Mouse (Mus musculus) cerebellum, adult 2 months (tissue): ENCODE measurements around the gene Kctd21. TPM values are rescaled to one million over a fixed set of nuclear protein-coding genes. Genes with fewer than 3 reads are reported as not detected.
A peak's percentile ranks its signal among the peaks of the same experiment; 100 is the strongest.

Source experiments
- DNase-seq, 2 experiments: peaks; one replicate each; pipeline ENCODE4 v3.0.0; 2021
- H3K27ac ChIP-seq: fragments of 200-500 bp; 2 replicates; pipeline ENCODE4 v1.5.1; 2012; ENCODE audit warnings: low read length, control low read depth, inconsistent platforms; ENCODE audit not compliant: insufficient read depth
- H3K27me3 ChIP-seq: fragments of 200-500 bp; 2 replicates; pipeline ENCODE4 v1.6.1; 2012; ENCODE audit warnings: inconsistent platforms, mild to moderate bottlenecking, low read length, moderate library complexity; ENCODE audit not compliant: control insufficient read depth, insufficient read depth
- H3K4me1 ChIP-seq: fragments of 200-500 bp; 2 replicates; pipeline ENCODE4 v1.6.1; 2011; ENCODE audit warnings: low read length; ENCODE audit not compliant: control insufficient read depth, insufficient read depth
- H3K4me3 ChIP-seq: fragments of 200-500 bp; replicated peaks from 2 replicates; pipeline ENCODE3; 2011; ENCODE audit warnings: mild to moderate bottlenecking, low read depth, low read length, control low read depth; ENCODE audit not compliant: insufficient read depth
- CTCF ChIP-seq: fragments of 200-500 bp; IDR thresholded peaks from 2 replicates; pipeline ENCODE4 v1.5.1; 2011; ENCODE audit warnings: low read depth, mild to moderate bottlenecking, control low read depth, low read length, moderate library complexity, borderline replicate concordance; ENCODE audit not compliant: insufficient read depth
- POLR2A ChIP-seq: fragments of 200-500 bp; IDR thresholded peaks from 2 replicates; pipeline ENCODE4 v1.6.1; 2011; ENCODE audit warnings: low read length, control low read depth, borderline replicate concordance; ENCODE audit not compliant: insufficient read depth
- WGBS: fragments of 180-500 bp; shearing (Covaris S2); methylation state at CpG from one replicate; pipeline ENCODE4 v1.1.7; 2018; 5-methylcytosine and 5-hydroxymethylcytosine counted together
- polyA plus RNA-seq: library from polyadenylated mRNA; depleted of rRNA; stranded (reverse); fragments of >200 nt; gene quantifications from 2 replicates; pipeline ENCODE4 v1.2.3, GENCODE M21; 2012

Gene Kctd21
- polyA plus RNA-seq, 1 experiment = 18.4 TPM

DNA sequence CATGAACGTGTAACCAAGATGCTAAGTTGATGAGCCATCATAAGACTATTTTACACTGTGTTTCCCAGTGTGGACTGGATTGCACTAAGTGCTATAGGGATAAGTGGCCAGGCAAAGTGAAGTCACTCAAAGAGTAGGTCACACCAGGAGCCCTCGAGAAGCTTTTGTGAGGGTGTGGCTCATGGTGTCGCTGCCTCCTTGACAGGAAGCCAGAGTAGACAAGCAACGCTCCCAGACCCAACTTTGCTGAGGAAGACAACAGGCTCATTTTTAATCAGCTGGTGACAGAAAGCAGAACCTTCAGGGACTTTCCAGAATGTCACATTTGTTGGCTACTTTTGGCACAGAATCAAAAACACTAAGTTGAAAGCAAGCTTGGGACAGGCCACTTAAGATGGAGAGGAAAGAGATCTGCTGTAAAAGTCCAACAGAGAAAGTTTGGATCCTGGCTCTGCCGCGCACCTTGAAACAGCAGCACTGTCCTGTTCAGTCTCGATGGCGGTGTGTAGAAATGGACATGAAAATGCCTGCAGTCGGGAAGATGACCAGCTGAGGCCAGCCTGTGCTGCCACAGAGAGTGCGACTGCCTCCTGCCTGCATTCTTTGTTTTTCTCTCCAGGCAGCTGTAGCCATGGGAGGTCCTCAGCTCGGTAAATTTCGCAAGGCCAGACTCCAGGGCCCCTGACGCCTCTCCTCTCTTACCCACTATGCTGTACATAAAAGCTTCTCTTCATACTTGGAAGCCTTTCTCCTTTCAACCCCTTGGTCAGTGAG lies 23.1 kb downstream of the Kctd21 start:
- Histone ChIP-seq H3K4me1 (no peaks in the 10 kb centered on the region; the same call in 1 of the 2 replicates), H3K4me3 (no peak overlapping the region), H3K27me3 (no peaks in the 10 kb centered on the region), H3K27ac (0 out of 2 replicates have a peak overlapping the region, but pooled peaks have one; percentile 30)
- TF ChIP-seq CTCF (no peak), POLR2A (no peak)
- no peak for DNase-seq
- 42% methylated on average over 13 of the region's 13 CpGs for WGBS

DNA sequence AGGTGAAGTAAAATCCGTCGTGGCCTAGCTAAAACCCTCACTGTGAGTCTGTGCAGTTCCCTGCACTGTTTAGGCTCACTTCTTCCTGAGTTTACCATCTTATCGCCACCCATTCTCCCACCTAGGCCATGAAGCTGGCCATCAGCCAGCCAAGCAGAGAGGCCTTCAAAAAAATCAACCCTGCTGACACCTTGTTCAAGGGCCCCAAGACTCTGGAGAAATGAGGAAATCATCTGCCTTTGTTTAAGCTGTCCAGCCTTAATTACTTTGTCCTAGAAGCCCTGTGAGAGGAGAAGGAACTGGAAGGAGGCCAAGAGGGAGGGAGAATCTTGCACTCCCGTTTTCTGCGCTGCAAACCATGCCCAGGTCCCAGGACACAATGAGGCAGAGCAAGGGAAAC lies 24.1 kb downstream of the Kctd21 start:
- DNase-seq = no peak
- H3K4me1 ChIP-seq = no peaks in the 10 kb centered on the region
- WGBS = 61% methylated on average over 5 of the region's 5 CpGs
- H3K27ac ChIP-seq = no peak overlapping the region
- H3K27me3 ChIP-seq = no peaks in the 10 kb centered on the region
- H3K4me3 ChIP-seq = no peak overlapping the region
- TF ChIP-seq POLR2A = no peak
- no peak for TF ChIP-seq CTCF

DNA sequence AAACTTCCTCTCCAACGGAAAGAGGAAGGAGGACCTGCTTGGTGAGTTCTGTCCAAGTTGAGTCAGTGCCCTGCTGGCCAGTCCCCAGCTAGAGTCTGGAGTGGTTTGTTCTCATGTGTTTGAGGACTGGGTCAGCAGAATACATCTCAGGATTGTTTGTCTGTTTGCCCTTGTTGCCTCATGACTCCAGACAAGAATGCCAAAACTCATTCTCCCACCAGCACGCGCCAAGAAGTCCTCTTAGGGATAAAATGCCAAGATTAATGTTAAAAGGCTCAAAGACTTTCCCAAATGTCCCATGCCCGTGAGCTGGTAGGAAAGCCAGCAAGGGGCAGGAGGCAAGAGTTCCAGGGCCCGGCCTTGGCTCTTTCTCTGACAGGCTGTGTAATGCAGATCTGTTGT lies 24.7 kb downstream of the Kctd21 start:
- TF ChIP-seq CTCF = no peak
- TF ChIP-seq POLR2A = no peak
- Histone ChIP-seq H3K4me1 (no peaks in the 10 kb centered on the region), H3K27me3 (no peaks in the 10 kb centered on the region), H3K27ac (peak overlapping the region; percentile 21; the same call in 1 of the 2 replicates), H3K4me3 (no peak overlapping the region)
- DNase-seq = peak in 1 of 2 experiments; percentile 31
- WGBS = 38% methylated on average over 5 of the region's 5 CpGs

DNA sequence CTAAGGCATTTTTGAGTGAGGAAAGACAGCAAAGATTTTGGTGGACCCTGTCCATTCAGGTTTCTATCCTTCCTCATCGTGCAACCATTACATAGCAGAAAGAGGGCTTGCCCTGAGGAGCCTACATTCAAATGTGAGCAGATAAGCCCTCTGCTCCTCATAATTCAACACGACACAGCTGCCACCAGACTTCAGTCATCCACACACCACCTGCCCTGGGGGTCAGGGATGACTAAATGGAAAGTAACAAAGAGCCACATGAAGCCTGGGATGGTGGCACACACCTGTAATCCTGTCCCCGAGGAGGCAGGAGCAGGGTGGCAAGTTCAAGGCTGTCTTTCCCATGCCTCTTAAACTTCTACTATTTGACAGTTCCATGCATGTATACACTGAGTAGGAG lies 25.7 kb downstream of the Kctd21 start:
- TF ChIP-seq POLR2A = no peak
- no peak for TF ChIP-seq CTCF
- Histone ChIP-seq H3K27ac (no peak overlapping the region), H3K4me1 (no peaks in the 10 kb centered on the region), H3K4me3 (no peak overlapping the region), H3K27me3 (no peaks in the 10 kb centered on the region)
- 70% methylated on average over 3 of the region's 3 CpGs for WGBS
- DNase-seq = no peak

DNA sequence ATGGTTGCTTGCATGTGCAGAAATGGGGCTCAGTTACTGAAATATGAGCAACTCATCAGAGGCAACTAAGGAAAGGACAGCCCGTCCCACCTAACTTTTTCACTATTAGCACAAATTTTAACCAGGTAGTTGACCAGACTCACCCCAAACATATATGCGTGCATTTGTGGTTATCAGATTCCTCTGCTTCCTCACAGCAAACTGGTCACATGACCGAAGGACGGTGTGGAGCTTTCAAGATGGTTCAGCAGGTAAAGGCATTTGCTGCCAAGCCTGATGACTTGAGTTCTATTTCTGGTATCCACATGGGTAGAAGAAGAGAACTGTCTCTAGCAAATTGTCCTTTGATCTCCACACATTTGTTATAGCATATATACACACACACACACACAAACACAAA lies 26.2 kb downstream of the Kctd21 start:
- Histone ChIP-seq H3K4me3 (no peak overlapping the region), H3K4me1 (no peaks in the 10 kb centered on the region), H3K27ac (no peak overlapping the region), H3K27me3 (no peaks in the 10 kb centered on the region)
- no peak for DNase-seq
- TF ChIP-seq CTCF (no peak), POLR2A (no peak)
- 88% methylated on average over 4 of the region's 4 CpGs for WGBS

DNA sequence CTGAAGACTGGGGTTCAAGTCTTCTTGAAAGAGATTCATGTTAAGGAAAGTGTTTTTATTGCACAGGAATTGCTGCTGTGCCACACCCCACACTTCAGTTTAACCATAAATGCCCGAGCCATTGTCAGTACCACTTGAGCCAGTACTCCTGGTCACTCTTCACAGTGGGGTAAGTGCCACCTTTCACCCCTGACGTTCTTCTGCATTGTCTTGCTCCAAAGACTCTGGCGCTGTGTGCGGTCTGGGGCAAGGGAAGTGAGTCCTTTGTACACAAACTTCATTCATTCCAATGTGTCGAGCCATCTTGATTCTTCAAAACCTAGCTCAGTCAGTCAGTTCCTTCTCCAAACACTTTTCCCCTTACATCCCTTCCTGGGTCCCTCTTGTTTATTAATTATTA lies 28.0 kb downstream of the Kctd21 start:
- Histone ChIP-seq H3K4me3 (no peak overlapping the region), H3K27ac (no peak overlapping the region), H3K4me1 (no peaks in the 10 kb centered on the region), H3K27me3 (no peaks in the 10 kb centered on the region)
- no peak for DNase-seq
- 74% methylated on average over 5 of the region's 5 CpGs for WGBS
- TF ChIP-seq POLR2A (no peak), CTCF (no peak)

DNA sequence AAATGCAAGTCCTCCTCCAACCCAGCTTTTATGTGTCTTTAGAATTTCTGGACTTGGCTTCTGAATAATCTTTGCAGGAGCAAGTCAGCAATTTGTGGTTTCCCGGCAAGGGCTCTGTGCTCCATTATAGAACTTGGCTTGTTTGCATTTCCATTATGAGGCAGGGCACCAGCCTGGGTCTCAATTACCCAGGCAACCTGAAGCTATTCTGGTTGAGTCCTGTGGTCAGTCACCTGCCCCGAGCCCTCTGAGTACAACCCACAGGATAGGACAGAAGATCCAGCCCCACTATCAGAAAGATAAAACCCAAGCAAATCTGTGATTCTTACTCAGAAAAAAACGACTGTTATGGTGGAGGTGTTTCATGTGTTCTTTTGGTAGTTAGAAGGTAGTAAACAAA lies 28.8 kb downstream of the Kctd21 start:
- TF ChIP-seq CTCF (no peak), POLR2A (no peak)
- DNase-seq = no peak
- no peaks in the 10 kb centered on the region for H3K4me1 ChIP-seq
- WGBS = 53% methylated on average over 3 of the region's 3 CpGs
- H3K27ac ChIP-seq = no peak overlapping the region
- H3K4me3 ChIP-seq = no peak overlapping the region
- no peaks in the 10 kb centered on the region for H3K27me3 ChIP-seq

DNA sequence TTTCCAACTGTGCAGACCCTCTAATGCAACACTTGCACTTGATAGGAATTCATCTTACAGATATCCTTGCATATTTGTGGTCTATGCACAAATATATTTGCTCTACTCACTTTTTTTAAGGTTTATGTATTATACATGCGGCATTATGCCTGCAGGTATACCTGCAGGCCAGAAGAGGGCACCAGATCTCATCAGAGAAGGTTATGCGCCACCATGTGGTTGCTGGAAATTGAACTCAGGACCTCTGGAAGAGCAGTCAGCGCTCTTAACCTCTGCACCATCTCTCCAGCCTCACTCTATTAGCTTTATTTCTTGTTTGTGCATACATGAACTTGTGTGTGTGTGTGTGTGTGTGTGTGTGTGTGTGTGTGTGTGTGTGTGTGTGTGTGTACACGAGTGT lies 29.3 kb downstream of the Kctd21 start:
- no peak for DNase-seq
- Histone ChIP-seq H3K27me3 (no peaks in the 10 kb centered on the region), H3K27ac (no peak overlapping the region), H3K4me1 (no peaks in the 10 kb centered on the region), H3K4me3 (no peak overlapping the region)
- 47% methylated on average over 4 of the region's 4 CpGs for WGBS
- TF ChIP-seq CTCF = peak; percentile 47; the same call in 1 of the 2 replicates
- no peak for TF ChIP-seq POLR2A
